Mouse (Mus musculus): ENCODE results near the gene Prkca.

- TF ChIP-seq POLR2A (IDR thresholded peaks at IDR 0.05; ENCODE audit: insufficient read depth, low read length) (no peak), CTCF (IDR thresholded peaks at IDR 0.05; ENCODE audit: low read depth, low read length) (no peak), EP300 (IDR thresholded peaks at IDR 0.05; ENCODE audit: insufficient read depth, low read depth, low read length) (no peak)
Measured at GRCm38 (mm10) chr11:108228497-108228896, 115.2 kb downstream of the Prkca start.
